Mouse (Mus musculus): ENCODE measurements around the gene Ush1g. TPM values are rescaled to one million over a fixed set of nuclear protein-coding genes. Genes with fewer than 3 reads are reported as not detected.

The Ush1g gene
- polyA plus RNA-seq (2012; rRNA removed; ENCODE audit: low replicate concordance): 0.04 TPM in 1 of 2 replicates, not detected in the other

GRCm38 (mm10) chr11:115321906-115322693, at the start of gene Ush1g:
Gene Ush1g, minus strand, starts transcription at chr11:115322041.

GRCm38 (mm10) chr11:115367395-115367944, 45.6 kb upstream of the Ush1g start, which contains the start of gene Hid1:
Gene Hid1, minus strand, starts transcription at chr11:115367756.

GRCm38 (mm10) chr11:115334531-115334930, 12.7 kb upstream of the Ush1g start, which contains the start of gene Otop3:
Gene Otop3, plus strand, starts transcription at chr11:115334731.

GRCm38 (mm10) chr11:115306863-115307262, 15.0 kb downstream of the Ush1g start, which contains the start of gene Otop2:
Gene Otop2, plus strand, starts transcription at chr11:115307163.

GRCm38 (mm10) chr11:115297214-115297826, 24.5 kb downstream of the Ush1g start, which contains the start of gene Fads6:
Gene Fads6, minus strand, starts transcription at chr11:115297663.

DNA sequence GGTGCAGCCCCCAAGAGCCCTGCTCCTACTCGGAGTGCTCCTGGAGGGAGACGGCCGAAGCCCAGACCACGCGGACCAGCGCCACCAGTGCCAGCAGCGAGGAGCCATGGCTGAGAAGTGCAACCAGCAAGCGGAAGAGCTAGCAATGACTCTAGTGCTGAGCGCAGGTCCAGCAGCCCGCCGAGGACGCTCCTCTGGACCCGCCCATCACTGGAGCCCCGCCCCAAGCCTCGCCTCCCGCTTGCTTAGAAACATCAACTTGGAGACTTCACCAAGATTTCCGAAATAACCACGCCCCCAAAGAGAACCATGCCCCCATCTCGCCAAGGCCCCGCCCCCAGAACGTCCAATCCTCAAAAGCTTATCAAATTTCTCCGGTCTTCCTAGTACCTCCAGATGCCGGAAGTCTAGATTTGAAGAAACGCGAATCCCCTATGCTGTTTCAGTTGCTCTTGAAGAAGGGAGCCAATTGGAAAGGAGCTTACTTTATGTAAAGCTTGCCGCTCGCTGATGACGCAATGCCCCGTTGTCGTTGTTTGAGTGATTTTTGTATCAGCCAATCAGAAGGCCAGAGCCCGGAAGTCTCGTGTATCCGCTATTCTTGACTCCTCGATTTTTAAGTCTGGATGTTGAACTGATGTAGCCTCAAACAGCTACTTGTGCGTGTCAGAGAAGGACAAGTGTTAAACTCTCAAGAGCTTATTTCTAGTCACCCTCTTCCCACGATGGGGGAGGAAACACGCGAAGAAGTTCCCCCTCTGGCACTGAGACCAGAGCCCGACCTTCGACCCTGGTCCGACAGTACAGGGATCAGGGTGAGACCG, 44.8 kb downstream of the Ush1g start, which contains the start of gene Fdxr:
Fdxr (minus strand) TSS at position 271 of the 824 bp plus-strand sequence.

DNA sequence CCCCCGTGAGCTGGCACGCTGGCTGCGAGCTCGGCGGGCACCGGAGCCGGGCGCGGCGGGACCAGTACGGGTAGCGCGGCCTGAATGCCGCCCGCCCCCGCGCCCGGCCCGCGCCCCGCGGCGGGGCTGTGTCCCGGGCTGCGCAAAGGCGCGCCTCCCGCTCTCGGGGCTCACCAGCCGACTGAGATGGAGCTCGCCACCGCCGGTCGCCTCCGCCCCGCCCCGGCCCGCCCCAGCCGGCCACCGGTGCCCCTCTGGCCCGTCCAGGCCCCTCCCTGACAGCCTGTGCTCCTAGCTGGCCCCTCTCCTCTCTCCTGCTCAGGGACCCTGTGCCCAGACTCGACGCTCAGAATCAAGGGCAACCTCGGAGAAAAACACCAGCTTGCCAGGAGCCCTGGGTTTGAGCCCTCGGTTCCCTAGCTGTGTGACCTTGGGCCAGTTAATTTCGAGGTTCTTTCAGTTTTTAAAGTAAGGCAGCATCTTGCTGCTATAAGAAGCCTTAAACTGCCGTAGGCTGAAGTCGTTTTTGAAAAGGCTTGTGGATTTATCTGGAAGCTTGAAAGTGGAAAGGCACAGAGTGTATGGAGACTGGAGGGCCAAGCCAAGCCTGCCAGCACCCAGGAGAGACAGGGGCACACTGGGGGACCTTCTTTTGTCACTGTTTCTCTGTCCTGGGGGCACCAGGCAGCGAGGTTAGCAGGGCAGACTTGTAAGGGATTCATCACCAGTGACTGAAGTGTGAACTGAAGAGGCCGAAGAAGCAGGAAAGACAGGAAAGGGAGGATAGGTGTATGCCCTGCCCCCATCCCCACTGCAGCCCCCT, 54.6 kb downstream of the Ush1g start, which contains the start of gene Grin2c:
Grin2c (minus strand) TSS at position 183 of the 823 bp plus-strand sequence.

Other genes starting within 250 kb of the Ush1g start
- 0.99 and 1.1 TPM in 2 replicates for gene Rab37, start 230.6 kb downstream of the Ush1g start, polyA plus RNA-seq (2012; rRNA removed; ENCODE audit: low replicate concordance)
- 0.75 and 6.3 TPM in 2 replicates for gene Cd300lf, start 188.0 kb downstream of the Ush1g start, polyA plus RNA-seq (2012; rRNA removed; ENCODE audit: low replicate concordance)
- 12.4 and 42.5 TPM in 2 replicates for gene Slc9a3r1, start 158.7 kb downstream of the Ush1g start, polyA plus RNA-seq (2012; rRNA removed; ENCODE audit: low replicate concordance)
- 20.1 and 31.2 TPM in 2 replicates for gene Tmem104, start 134.6 kb downstream of the Ush1g start, polyA plus RNA-seq (2012; rRNA removed; ENCODE audit: low replicate concordance)
- gene Nat9, start 134.2 kb downstream of the Ush1g start, polyA plus RNA-seq (2012; rRNA removed; ENCODE audit: low replicate concordance): 21.8 and 40.5 TPM in 2 replicates
- 0.12 TPM in 1 of 2 replicates, not detected in the other for gene Grin2c, start 54.8 kb downstream of the Ush1g start, polyA plus RNA-seq (2012; rRNA removed; ENCODE audit: low replicate concordance)
- gene Fdxr, start 45.0 kb downstream of the Ush1g start, polyA plus RNA-seq (2012; rRNA removed; ENCODE audit: low replicate concordance): 16.6 and 17.8 TPM in 2 replicates
- gene Fads6, start 24.4 kb downstream of the Ush1g start, polyA plus RNA-seq (2012; rRNA removed; ENCODE audit: low replicate concordance): 1.9 and 3.5 TPM in 2 replicates
- not detected in 2 replicates for gene Otop2, start 14.9 kb downstream of the Ush1g start, polyA plus RNA-seq (2012; rRNA removed; ENCODE audit: low replicate concordance)
- gene Otop3, start 12.7 kb upstream of the Ush1g start, polyA plus RNA-seq (2012; rRNA removed; ENCODE audit: low replicate concordance): 0.12 TPM in 1 of 2 replicates, not detected in the other
- gene Hid1, start 45.7 kb upstream of the Ush1g start, polyA plus RNA-seq (2012; rRNA removed; ENCODE audit: low replicate concordance): 14.8 and 23.9 TPM in 2 replicates
- gene Cdr2l, start 59.9 kb upstream of the Ush1g start, polyA plus RNA-seq (2012; rRNA removed; ENCODE audit: low replicate concordance): 16.6 and 43.4 TPM in 2 replicates
- gene Mrpl58, start 81.7 kb upstream of the Ush1g start, polyA plus RNA-seq (2012; rRNA removed; ENCODE audit: low replicate concordance): 79.4 and 110 TPM in 2 replicates
- 141 and 187 TPM in 2 replicates for gene Atp5h, start 97.9 kb upstream of the Ush1g start, polyA plus RNA-seq (2012; rRNA removed; ENCODE audit: low replicate concordance)
- 39.0 and 44.5 TPM in 2 replicates for gene Kctd2, start 98.1 kb upstream of the Ush1g start, polyA plus RNA-seq (2012; rRNA removed; ENCODE audit: low replicate concordance)
- 0.09 and 0.72 TPM in 2 replicates for gene Trim80, start 118.5 kb upstream of the Ush1g start, polyA plus RNA-seq (2012; rRNA removed; ENCODE audit: low replicate concordance)
- 0.06 and 0.07 TPM in 2 replicates for gene Slc16a5, start 140.4 kb upstream of the Ush1g start, polyA plus RNA-seq (2012; rRNA removed; ENCODE audit: low replicate concordance)
- 6.1 and 10.5 TPM in 2 replicates for gene Armc7, start 153.6 kb upstream of the Ush1g start, polyA plus RNA-seq (2012; rRNA removed; ENCODE audit: low replicate concordance)
- 56.8 and 74.4 TPM in 2 replicates for gene Nt5c, start 169.8 kb upstream of the Ush1g start, polyA plus RNA-seq (2012; rRNA removed; ENCODE audit: low replicate concordance)
- gene Jpt1, start 192.3 kb upstream of the Ush1g start, polyA plus RNA-seq (2012; rRNA removed; ENCODE audit: low replicate concordance): 150 and 187 TPM in 2 replicates
- gene Sumo2, start 214.2 kb upstream of the Ush1g start, polyA plus RNA-seq (2012; rRNA removed; ENCODE audit: low replicate concordance): 69.6 and 81.1 TPM in 2 replicates
- gene Nup85, start 242.4 kb upstream of the Ush1g start, polyA plus RNA-seq (2012; rRNA removed; ENCODE audit: low replicate concordance): 38.8 and 75.0 TPM in 2 replicates

Data from subcutaneous adipose tissue, adult 2 months (tissue).